Mouse (Mus musculus) MEL (cell line): ENCODE measurements around the gene Nfe2l2. TPM values are rescaled to one million over a fixed set of nuclear protein-coding genes. Genes with fewer than 3 reads are reported as not detected.

Source experiments
- DNase-seq: peaks from one replicate; pipeline ENCODE4 v3.0.0; 2011; ENCODE audit warnings: low read depth, low spot score
- H3K27ac ChIP-seq: 2 replicates; pipeline ENCODE4 v1.5.1; 2012; ENCODE audit warnings: low read depth, mild to moderate bottlenecking, control low read depth, low read length, moderate library complexity; ENCODE audit not compliant: control insufficient read depth
- H3K27me3 ChIP-seq, 2 experiments: fragments of 150-350 bp in 1 of 2; sonication (generic) in 1 of 2; 2 replicates each; pipeline ENCODE4 v1.6.1; 2012; ENCODE audit warnings: low read length in 2 of 2, mild to moderate bottlenecking in 2 of 2, improper control_type of control experiment in 1 of 2, moderate library complexity in 1 of 2; ENCODE audit not compliant: insufficient read depth in 2 of 2, control insufficient read depth in 1 of 2
- H3K36me3 ChIP-seq, 2 experiments: 2 replicates each; pipeline ENCODE4 v1.6.1; 2012 to 2014; ENCODE audit warnings: low read length in 2 of 2, improper control_type of control experiment in 1 of 2, inconsistent platforms in 1 of 2, mild to moderate bottlenecking in 1 of 2; ENCODE audit not compliant: insufficient read depth in 2 of 2, control insufficient read depth in 1 of 2
- H3K4me1 ChIP-seq, 2 experiments: fragments of 150-350 bp in 1 of 2; sonication (generic) in 1 of 2; 2 replicates each; pipeline ENCODE4 v1.6.1; 2012; ENCODE audit warnings: low read length in 2 of 2, improper control_type of control experiment in 1 of 2, mild to moderate bottlenecking in 1 of 2; ENCODE audit not compliant: insufficient read depth in 2 of 2, control insufficient read depth in 1 of 2
- H3K4me3 ChIP-seq, 2 experiments: fragments of 150-350 bp in 1 of 2; sonication (generic) in 1 of 2; 2 replicates each; pipeline ENCODE4 v1.5.1; 2012; ENCODE audit warnings: low read depth in 2 of 2, low read length in 2 of 2, mild to moderate bottlenecking in 2 of 2, moderate library complexity in 2 of 2, control low read depth in 1 of 2, improper control_type of control experiment in 1 of 2; ENCODE audit not compliant: control insufficient read depth in 1 of 2, insufficient read depth in 1 of 2
- H3K79me2 ChIP-seq: 2 replicates; pipeline ENCODE4 v1.6.1; 2012; ENCODE audit warnings: mild to moderate bottlenecking, low read length, moderate library complexity; ENCODE audit not compliant: control insufficient read depth, poor library complexity, insufficient read depth
- H3K9ac ChIP-seq: 2 replicates; pipeline ENCODE4 v1.6.1; 2012; ENCODE audit warnings: low read depth, mild to moderate bottlenecking, control low read depth, low read length, moderate library complexity; ENCODE audit not compliant: control insufficient read depth, poor library complexity, severe bottlenecking
- H3K9me3 ChIP-seq: fragments of 150-350 bp; sonication (generic); replicated peaks from 2 replicates; pipeline ENCODE4 v1.6.1; 2012; ENCODE audit warnings: mild to moderate bottlenecking, low read length, improper control_type of control experiment, moderate library complexity; ENCODE audit not compliant: insufficient read depth
- CHD1 ChIP-seq: IDR thresholded peaks from 2 replicates; pipeline ENCODE4 v1.6.1; 2012; ENCODE audit warnings: low read depth, mild to moderate bottlenecking, inconsistent platforms, low read length, improper control_type of control experiment
- CHD2 ChIP-seq: IDR thresholded peaks from 2 replicates; pipeline ENCODE4 v1.6.1; 2011; ENCODE audit warnings: low read length, improper control_type of control experiment
- CTCF ChIP-seq, 3 experiments: IDR thresholded peaks in 2 of 3; conservative IDR thresholded peaks in 1 of 3; 2 replicates each; pipeline ENCODE4 v1.5.1; 2011 to 2012; ENCODE audit warnings: low read length in 3 of 3, low read depth in 2 of 3, mild to moderate bottlenecking in 2 of 3, improper control_type of control experiment in 1 of 3, inconsistent platforms in 1 of 3, mixed read lengths in 1 of 3, moderate library complexity in 1 of 3; ENCODE audit not compliant: control insufficient read depth in 1 of 3, insufficient read depth in 1 of 3, poor library complexity in 1 of 3, severe bottlenecking in 1 of 3
- EP300 ChIP-seq, 2 experiments: IDR thresholded peaks; 2 replicates each; pipeline ENCODE4 v1.6.1; 2011; ENCODE audit warnings: improper control_type of control experiment in 2 of 2, low read length in 2 of 2, low read depth in 1 of 2, mild to moderate bottlenecking in 1 of 2
- GABPA ChIP-seq: IDR thresholded peaks from 2 replicates; pipeline ENCODE4 v1.6.1; 2012; ENCODE audit warnings: low read depth, mild to moderate bottlenecking, inconsistent platforms, low read length, improper control_type of control experiment, moderate library complexity
- HCFC1 ChIP-seq: IDR thresholded peaks from 2 replicates; pipeline ENCODE4 v1.6.1; 2012; ENCODE audit warnings: low read depth, mild to moderate bottlenecking, inconsistent platforms, low read length, improper control_type of control experiment, moderate library complexity
- MAX ChIP-seq: IDR thresholded peaks from 2 replicates; pipeline ENCODE4 v1.6.1; 2011; ENCODE audit warnings: low read length, improper control_type of control experiment
- MYB ChIP-seq: IDR thresholded peaks from 2 replicates; pipeline ENCODE4 v1.6.1; 2011; ENCODE audit warnings: mild to moderate bottlenecking, low read depth, low read length, improper control_type of control experiment
- NELFE ChIP-seq: IDR thresholded peaks from 2 replicates; pipeline ENCODE4 v1.6.1; 2011; ENCODE audit warnings: low read depth, low read length, improper control_type of control experiment
- RCOR1 ChIP-seq: IDR thresholded peaks from 2 replicates; pipeline ENCODE4 v1.6.1; 2012; ENCODE audit warnings: low read depth, mild to moderate bottlenecking, inconsistent platforms, low read length, improper control_type of control experiment
- SIN3A ChIP-seq: IDR thresholded peaks from 2 replicates; pipeline ENCODE4 v1.6.1; 2012; ENCODE audit warnings: low read length, improper control_type of control experiment, inconsistent platforms
- TCF12 ChIP-seq: IDR thresholded peaks from 2 replicates; pipeline ENCODE4 v1.6.1; 2014; ENCODE audit warnings: low read depth, mild to moderate bottlenecking, inconsistent platforms, low read length, improper control_type of control experiment, moderate library complexity
- USF1 ChIP-seq: IDR thresholded peaks from 2 replicates; pipeline ENCODE4 v1.6.1; 2014; ENCODE audit warnings: low read depth, mild to moderate bottlenecking, inconsistent platforms, low read length, improper control_type of control experiment, moderate library complexity
- ZC3H11A ChIP-seq: IDR thresholded peaks from 2 replicates; pipeline ENCODE4 v1.6.1; 2012; ENCODE audit warnings: low read depth, mild to moderate bottlenecking, inconsistent platforms, low read length, improper control_type of control experiment
- ZKSCAN1 ChIP-seq: IDR thresholded peaks from 2 replicates; pipeline ENCODE4 v1.6.1; 2012; ENCODE audit warnings: low read depth, mild to moderate bottlenecking, inconsistent platforms, low read length, improper control_type of control experiment, moderate library complexity
- ZNF384 ChIP-seq: IDR thresholded peaks from 2 replicates; pipeline ENCODE4 v1.6.1; 2012; ENCODE audit warnings: low read depth, mild to moderate bottlenecking, inconsistent platforms, low read length, improper control_type of control experiment
- polyA plus RNA-seq, 2 experiments: library from polyadenylated mRNA; stranded (reverse) in 1 of 2; unstranded in 1 of 2; fragments of >175 nt in 1 of 2; fragments of >200 nt in 1 of 2; gene quantifications; 2 replicates each; pipeline versions ENCODE4 v1.2.1 to v1.2.4; 2012; ENCODE audit warnings: low replicate concordance in 2 of 2, low read depth in 1 of 2; ENCODE audit not compliant: insufficient read length in 2 of 2, insufficient read depth in 1 of 2, missing spikeins in 1 of 2
- total RNA-seq: library from RNA; depleted of rRNA; stranded (reverse); fragments of 300-350 nt; gene quantifications from 2 replicates; pipeline ENCODE4 v1.2.3, GENCODE M21; 2012

Nfe2l2 gene
- total and polyA plus RNA-seq, 3 experiments = 42.1 to 59.1 TPM; not detected in 1

DNA sequence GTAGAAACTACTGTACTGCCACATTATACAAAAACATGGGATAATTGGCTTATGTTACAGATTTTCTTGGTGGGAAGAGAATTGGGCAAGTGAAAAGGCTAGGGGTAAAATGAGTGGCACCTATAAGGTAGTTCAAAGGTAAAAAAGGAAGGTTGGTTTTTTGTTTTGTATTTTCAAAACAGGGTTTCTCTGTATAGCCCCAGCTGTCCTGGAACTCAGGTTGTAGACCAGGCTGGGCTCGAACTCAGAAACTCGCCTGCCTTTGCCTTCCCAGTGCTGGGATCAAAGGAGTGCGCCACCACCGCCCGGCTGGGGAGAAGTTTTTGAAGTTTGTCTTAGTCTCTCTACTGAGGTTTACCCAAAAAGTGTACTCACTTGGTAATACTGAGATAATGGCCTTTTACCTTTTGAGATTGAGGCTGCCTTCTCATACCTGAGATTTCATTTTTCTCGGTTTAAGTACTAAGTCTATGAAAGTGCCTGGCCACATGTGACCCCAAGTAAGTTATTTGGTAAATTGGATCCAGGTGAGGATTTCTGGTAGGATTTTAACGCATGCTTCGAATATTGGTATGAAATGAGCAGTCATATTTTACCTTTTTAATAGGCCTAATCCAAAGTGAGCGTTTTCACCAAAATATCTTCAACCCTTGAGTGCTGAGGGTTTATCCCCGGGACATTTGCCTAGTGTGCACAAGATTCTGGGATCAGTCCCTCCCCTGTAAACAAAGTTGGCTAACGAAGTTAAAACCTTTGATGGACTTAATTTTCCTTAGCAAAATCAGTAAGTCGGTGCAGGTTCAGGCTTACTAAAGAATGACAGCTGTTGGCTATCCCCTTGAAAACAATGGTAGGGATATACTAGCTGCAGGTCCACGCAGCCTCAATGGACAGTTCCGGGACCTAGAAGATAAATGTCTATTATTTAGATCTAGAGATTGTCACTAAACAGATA lies 34.7 kb downstream of the Nfe2l2 start (continued):
- TF ChIP-seq MAX = no peak; the same call in 1 of the 2 replicates
- TF ChIP-seq GABPA = no peak
- TF ChIP-seq ZKSCAN1 = no peak
- no peak for TF ChIP-seq ZC3H11A
- TF ChIP-seq USF1 = 0 out of 2 replicates have a peak, but pooled peaks have one; percentile 10
- TF ChIP-seq, all 39 proteins: peak for 16

DNA sequence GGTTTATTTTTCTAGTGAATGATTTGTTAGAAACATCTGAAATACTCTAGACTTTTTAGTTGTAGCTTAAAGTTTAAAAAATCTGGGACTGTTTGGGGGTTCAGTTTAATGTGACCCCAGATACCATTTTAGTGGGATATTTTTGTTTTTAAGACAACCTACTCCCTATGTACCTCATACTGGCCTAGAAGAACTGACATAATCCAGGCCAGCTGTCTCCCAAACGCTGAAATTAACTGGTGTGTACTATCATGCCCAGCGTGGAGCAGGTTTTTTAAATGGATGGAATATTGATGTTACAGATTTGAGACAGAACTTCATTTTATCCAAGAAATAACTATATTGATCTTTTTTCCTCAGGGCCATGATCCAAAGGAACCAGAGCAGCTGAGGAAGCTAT lies 43.3 kb downstream of the Nfe2l2 start:
- Histone ChIP-seq H3K4me1 (peaks cover 3 to 15% of the 10 kb centered on the region in 2 experiments), H3K9ac (peak overlapping the region; percentile 100), H3K9me3 (no peaks in the 10 kb centered on the region), H3K27ac (peak overlapping the region; percentile 97), H3K79me2 (peaks cover 49% of the 10 kb centered on the region), H3K27me3 (no peaks in the 10 kb centered on the region), H3K4me3 (peak overlapping the region; percentile 84 to 98), H3K36me3 (peaks cover 35 to 47% of the 10 kb centered on the region in 2 experiments)
- DNase-seq = peak; percentile 52
- no peak for TF ChIP-seq RCOR1
- no peak for TF ChIP-seq CTCF (IDR thresholded peaks at IDR 0.05 in 2 of 3, conservative IDR thresholded peaks at IDR 0.05 in 1 of 3; ENCODE audit: control insufficient read depth in 1 of 3, insufficient read depth in 1 of 3, low read depth in 2 of 3, low read length in 3 of 3, poor library complexity in 1 of 3, severe bottlenecking in 1 of 3)
- no peak for TF ChIP-seq TCF12
- TF ChIP-seq MYB = no peak
- no peak for TF ChIP-seq NELFE
- TF ChIP-seq EP300 (IDR thresholded peaks at IDR 0.05; ENCODE audit: low read depth in 1 of 2, low read length in 2 of 2) = no peak
- TF ChIP-seq SIN3A = no peak
- no peak for TF ChIP-seq ZNF384
- no peak for TF ChIP-seq HCFC1
- no peak; the same call in 1 of the 2 replicates for TF ChIP-seq CHD1
- TF ChIP-seq CHD2 = no peak
